Mouse (Mus musculus) kidney, embryonic 16.5 days (tissue): ENCODE measurements around the gene Prm2. TPM values are rescaled to one million over a fixed set of nuclear protein-coding genes. Genes with fewer than 3 reads are reported as not detected.

Experiments used
- ATAC-seq: fragments of 200-750 bp; cut with Nextera tagmentation; 2 replicates; pipeline ENCODE4 v1.8.0; 2017; ENCODE audit warnings: moderate TSS enrichment; ENCODE audit not compliant: low FRiP score, low TSS enrichment
- H3K27ac ChIP-seq: fragments of 300-500 bp; sonication (generic); 2 replicates; pipeline ENCODE4 v1.5.1; 2014; ENCODE audit warnings: low read length
- H3K27me3 ChIP-seq: fragments of 300-500 bp; sonication (generic); 2 replicates; pipeline ENCODE4 v1.6.1; 2014; ENCODE audit warnings: low read length, control low read depth, mixed read lengths; ENCODE audit not compliant: insufficient read depth
- H3K36me3 ChIP-seq: fragments of 300-500 bp; sonication (generic); 2 replicates; pipeline ENCODE4 v1.6.1; 2014; ENCODE audit warnings: low read length, control low read depth, mixed read lengths; ENCODE audit not compliant: insufficient read depth
- H3K4me1 ChIP-seq: fragments of 300-500 bp; sonication (generic); 2 replicates; pipeline ENCODE4 v1.6.1; 2014; ENCODE audit warnings: low read length, control low read depth, mixed read lengths; ENCODE audit not compliant: insufficient read depth
- H3K4me2 ChIP-seq: fragments of 300-500 bp; sonication (generic); replicated peaks from 2 replicates; pipeline ENCODE4 v1.6.1; 2014; ENCODE audit warnings: low read depth, low read length
- H3K4me3 ChIP-seq: fragments of 300-500 bp; sonication (generic); 2 replicates; pipeline ENCODE4 v1.5.1; 2014; ENCODE audit warnings: mild to moderate bottlenecking, low read length
- H3K9ac ChIP-seq: fragments of 300-500 bp; sonication (generic); replicated peaks from 2 replicates; pipeline ENCODE4 v1.6.1; 2014; ENCODE audit warnings: low read length
- H3K9me3 ChIP-seq: fragments of 300-500 bp; sonication (generic); 2 replicates; pipeline ENCODE4 v1.6.1; 2016; ENCODE audit warnings: low read length, control low read depth
- WGBS: fragments of 180-500 bp; shearing (Covaris S2); extraction: QIAGEN DNeasy Blood & Tissue Kit; methylation state at CpG from one replicate; pipeline ENCODE4 v1.1.7; 2014; 5-methylcytosine and 5-hydroxymethylcytosine counted together
- polyA plus RNA-seq: library from polyadenylated mRNA; unstranded; fragments of >200 nt; fragmentation: Nextera tagmentation; extraction: Ambion mirVana; gene quantifications from 2 replicates; pipeline ENCODE4 v1.2.1, GENCODE M21; 2015

Prm2 gene
- not detected in 2 replicates for polyA plus RNA-seq

DNA sequence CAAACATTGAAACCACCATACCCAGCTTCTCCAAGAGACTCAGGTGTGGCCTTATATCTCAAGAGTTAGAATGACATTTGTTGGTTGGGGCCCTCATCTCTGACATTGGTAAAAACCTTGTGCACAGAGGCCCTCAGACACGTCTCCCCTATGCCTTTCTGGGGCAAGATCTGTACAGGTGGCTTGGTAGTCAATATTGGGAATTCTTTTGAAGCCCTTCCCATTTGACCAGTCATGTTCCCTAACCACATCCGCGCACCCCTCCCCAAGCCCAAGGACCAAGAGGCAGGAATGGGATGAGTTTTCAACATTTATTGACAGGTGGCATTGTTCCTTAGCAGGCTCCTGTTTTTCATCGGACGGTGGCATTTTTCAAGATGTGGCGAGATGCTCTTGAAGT, at the start of gene Prm2:
TSS of gene Prm2 (minus strand) at position 101 of the 400 bp plus-strand sequence.
- H3K4me2 ChIP-seq: no peak within 1 kb of the TSS
- no peak for ATAC-seq
- 83% methylated on average over 6 of the region's 6 CpGs for WGBS
- no peak within 1 kb of the TSS for H3K4me3 ChIP-seq
- no peak within 1 kb of the TSS for H3K27ac ChIP-seq
- H3K36me3 ChIP-seq: no peaks in the 10 kb centered on the region
- H3K9ac ChIP-seq: no peak within 1 kb of the TSS
- no peaks in the 10 kb centered on the region for H3K9me3 ChIP-seq
- H3K27me3 ChIP-seq: peaks cover 13% of the 10 kb centered on the region
- no peaks in the 10 kb centered on the region for H3K4me1 ChIP-seq

DNA sequence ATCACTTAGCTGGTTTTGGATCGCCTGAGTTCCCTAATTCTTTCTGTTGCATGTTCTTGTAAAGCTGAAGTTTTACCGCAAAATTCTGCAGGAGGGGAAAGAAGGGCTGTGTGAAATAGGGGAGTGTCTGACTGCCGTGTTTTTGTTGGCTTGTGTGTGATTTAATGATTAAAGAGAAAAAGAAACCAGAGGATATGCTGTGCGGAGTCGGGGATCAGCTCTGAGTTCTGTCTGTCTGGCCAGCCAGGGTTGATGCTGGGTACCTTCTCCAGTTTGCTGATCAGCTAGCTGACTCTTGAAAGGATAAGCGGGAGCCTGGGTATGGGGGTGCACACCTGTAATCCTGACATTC, 48.4 kb upstream of the Prm2 start:
- Histone ChIP-seq H3K4me3 (peak overlapping the region; percentile 36), H3K27me3 (no peaks in the 10 kb centered on the region), H3K4me1 (peaks cover 29% of the 10 kb centered on the region), H3K27ac (peak overlapping the region; percentile 70), H3K9me3 (no peaks in the 10 kb centered on the region), H3K36me3 (peaks cover 5% of the 10 kb centered on the region; the same call in 1 of the 2 replicates), H3K9ac (peak overlapping the region; percentile 1; the same call in 1 of the 2 replicates), H3K4me2 (peak overlapping the region; percentile 60)
- no peak for ATAC-seq
- 41% methylated on average over 6 of the region's 6 CpGs for WGBS

DNA sequence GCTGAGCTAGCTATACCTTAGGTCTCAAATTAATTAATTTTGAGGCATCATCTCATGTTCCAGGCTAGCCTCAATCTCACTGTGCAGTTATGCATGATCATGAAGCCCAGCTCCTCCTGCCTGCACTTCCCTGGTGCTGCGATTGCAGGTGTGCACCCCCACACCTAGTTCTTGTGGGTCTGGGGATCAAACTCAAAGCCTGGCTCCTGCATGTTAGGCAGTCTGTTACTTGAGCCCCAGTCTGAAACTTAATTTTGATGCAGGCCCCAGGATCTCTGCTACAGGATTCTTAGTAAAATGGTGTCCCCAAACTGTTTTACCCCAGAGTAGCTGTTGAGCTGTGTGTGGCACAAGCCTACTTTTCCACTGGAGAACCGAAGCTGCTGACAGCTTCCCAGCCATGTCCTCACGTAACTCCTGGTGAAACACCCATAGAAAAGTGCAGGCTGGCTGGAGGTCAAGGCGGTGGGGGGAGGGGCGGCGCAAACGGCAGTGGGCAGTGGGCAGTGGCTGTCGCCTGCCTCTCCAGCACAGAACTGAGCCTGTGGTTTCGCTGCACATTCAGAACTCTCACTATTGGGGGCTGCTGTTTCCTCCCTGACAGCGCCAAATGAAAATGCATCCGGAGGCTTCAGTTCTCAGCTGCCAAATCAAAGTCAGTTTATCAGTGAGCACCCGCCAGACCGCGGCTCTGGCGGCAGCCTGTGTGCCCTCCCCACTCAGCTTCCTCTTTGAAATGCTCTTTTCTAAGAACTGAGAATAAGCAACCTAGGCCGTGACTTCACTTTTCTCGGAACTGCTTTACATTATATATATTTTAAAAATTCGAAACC, 47.8 kb upstream of the Prm2 start:
- Histone ChIP-seq H3K27me3 (no peaks in the 10 kb centered on the region), H3K9me3 (no peaks in the 10 kb centered on the region), H3K36me3 (peaks cover 5% of the 10 kb centered on the region; the same call in 1 of the 2 replicates), H3K27ac (peak overlapping the region; percentile 70), H3K4me1 (peaks cover 34% of the 10 kb centered on the region), H3K4me3 (peak overlapping the region; percentile 36), H3K4me2 (peak overlapping the region; percentile 60), H3K9ac (peak overlapping the region; percentile 46)
- WGBS: 11% methylated on average over 18 of the region's 18 CpGs
- ATAC-seq: peak; percentile 32; the same call in 1 of the 2 replicates

DNA sequence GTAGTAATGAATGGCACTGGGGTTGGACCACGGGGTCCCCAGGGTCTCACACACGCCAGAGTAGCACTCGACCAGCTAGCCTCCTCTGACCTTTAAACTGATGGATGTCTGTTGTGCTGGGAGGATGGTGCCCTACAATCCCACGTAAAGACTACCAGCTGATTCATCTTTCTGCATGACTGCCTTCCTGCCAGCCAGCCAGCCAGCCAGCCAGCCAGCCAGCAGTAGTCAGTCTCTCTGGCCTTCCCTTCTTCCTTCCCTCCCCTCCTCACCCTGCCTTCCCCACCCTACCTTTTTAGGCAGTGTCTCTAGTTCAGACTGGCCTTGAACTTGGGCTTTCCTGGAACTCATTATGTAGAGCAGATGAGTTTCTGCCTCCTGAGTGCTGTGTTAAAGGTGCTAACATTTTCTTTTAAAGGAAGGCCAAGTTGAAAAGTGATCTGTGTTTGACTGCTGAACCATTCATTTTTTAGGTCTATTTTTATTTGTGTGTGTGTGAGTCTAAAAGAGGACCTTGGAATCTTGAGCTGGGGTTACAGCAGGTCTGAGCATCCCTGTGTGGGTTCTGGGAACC, 46.4 kb upstream of the Prm2 start:
- Histone ChIP-seq H3K36me3 (peaks cover 5% of the 10 kb centered on the region; the same call in 1 of the 2 replicates), H3K27me3 (no peaks in the 10 kb centered on the region), H3K4me3 (no peak overlapping the region), H3K27ac (peak overlapping the region; percentile 17; the same call in 1 of the 2 replicates), H3K9ac (no peak overlapping the region), H3K4me2 (no peak overlapping the region), H3K9me3 (no peaks in the 10 kb centered on the region), H3K4me1 (peaks cover 45% of the 10 kb centered on the region)
- WGBS: 45% methylated on average over 4 of the region's 4 CpGs
- ATAC-seq: peak; percentile 20

DNA sequence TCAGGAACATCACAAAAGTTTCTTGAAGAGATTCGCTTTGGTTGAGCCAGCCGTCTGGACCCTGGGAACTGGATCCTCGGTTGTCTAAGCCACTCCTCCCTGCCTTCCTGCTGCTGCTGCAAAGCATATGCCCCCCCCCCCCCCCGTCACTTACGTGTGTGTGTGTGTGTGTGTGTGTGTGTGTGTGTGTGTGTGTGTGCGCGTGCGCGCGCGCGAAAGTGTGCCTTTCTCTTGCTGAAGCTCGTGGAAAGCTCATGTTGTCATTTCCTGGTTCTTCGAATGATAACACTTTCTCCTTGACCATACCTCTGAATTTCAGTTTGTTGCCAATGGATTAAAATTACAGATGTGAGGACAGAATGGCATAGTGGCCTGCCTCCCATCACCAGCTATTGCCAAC, 44.1 kb upstream of the Prm2 start:
- no peak overlapping the region for H3K27ac ChIP-seq
- H3K27me3 ChIP-seq: no peaks in the 10 kb centered on the region
- ATAC-seq: no peak

DNA sequence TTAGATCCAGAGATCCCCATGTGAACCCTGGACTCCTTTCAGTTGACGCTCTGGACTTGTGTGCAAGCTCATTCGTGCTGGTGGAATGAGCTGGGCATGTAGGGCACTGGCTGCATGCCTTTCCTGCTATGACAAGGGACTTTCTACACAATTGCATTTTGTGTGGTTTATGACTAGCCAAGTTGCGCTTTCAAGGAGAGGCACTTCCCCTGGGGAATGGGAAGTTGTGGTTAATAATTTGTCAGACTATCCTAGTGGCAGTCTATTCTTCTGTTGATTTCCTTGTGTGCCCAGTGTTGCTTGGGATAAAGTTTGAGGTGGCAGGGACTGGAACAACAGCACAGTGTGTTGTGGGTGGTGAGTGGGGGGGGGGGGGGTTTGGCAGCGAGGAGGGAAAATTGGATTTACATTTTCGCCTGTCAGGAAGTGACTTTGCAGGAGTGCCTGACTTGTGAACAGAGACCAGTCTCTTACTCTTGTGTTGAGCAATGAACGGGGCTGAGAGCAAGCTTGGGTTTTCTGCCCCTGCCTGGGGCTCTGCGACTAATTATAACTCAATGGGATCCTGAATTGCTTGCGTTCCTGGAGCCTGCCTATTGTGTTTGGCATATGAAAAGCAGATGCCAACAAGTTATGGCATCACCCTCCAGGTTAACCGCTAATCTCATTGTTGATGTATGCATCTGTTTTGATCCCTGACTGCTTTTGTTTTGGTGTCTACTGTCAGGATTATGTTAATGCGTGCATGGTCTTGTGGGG, 42.7 kb upstream of the Prm2 start:
- peak; percentile 26 for ATAC-seq

More for the DNA sequence above, 44.1 kb upstream of the Prm2 start:
- no peak overlapping the region for H3K9ac ChIP-seq
- no peaks in the 10 kb centered on the region for H3K9me3 ChIP-seq
- no peak overlapping the region for H3K4me2 ChIP-seq
- WGBS: 87% methylated on average over 10 of the region's 14 CpGs
- peaks cover 5% of the 10 kb centered on the region; the same call in 1 of the 2 replicates for H3K36me3 ChIP-seq
- H3K4me1 ChIP-seq: peaks cover 45% of the 10 kb centered on the region
- no peak overlapping the region for H3K4me3 ChIP-seq

DNA sequence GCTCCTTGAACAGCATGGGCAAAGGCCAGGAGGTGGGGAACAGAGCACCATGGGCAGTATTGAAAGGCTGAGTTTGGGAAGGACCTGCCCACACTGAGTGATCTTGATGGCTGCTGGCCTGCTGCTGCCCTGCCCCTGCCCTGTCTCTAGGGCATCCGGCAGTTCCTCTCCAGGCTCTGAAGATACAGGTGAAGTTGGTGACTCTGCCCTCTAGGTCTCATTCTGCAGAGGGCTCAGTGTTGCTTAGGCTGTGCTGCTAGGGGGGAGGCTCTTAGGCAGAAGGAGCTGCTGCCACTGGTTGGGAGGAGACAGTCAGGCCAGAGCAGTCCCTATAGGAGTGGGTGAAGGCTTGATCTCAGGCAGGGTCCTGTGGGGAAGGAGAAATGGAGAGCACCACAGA, 42.0 kb upstream of the Prm2 start:
- no peak; the same call in 1 of the 2 replicates for ATAC-seq
- Histone ChIP-seq H3K4me3 (no peak overlapping the region), H3K27ac (peak overlapping the region; percentile 81), H3K36me3 (peaks cover 5% of the 10 kb centered on the region; the same call in 1 of the 2 replicates), H3K4me2 (peak overlapping the region; percentile 0; the same call in 1 of the 2 replicates), H3K9me3 (no peaks in the 10 kb centered on the region), H3K9ac (0 out of 2 replicates have a peak overlapping the region, but pooled peaks have one; percentile 7), H3K27me3 (no peaks in the 10 kb centered on the region), H3K4me1 (peaks cover 36% of the 10 kb centered on the region)
- 69% methylated on average over 1 of the region's 1 CpGs for WGBS

More for the DNA sequence above, 42.7 kb upstream of the Prm2 start:
- H3K27me3 ChIP-seq: no peaks in the 10 kb centered on the region
- H3K27ac ChIP-seq: peak overlapping the region; percentile 81
- peak overlapping the region; percentile 0 for H3K4me2 ChIP-seq
- peaks cover 5% of the 10 kb centered on the region; the same call in 1 of the 2 replicates for H3K36me3 ChIP-seq
- 52% methylated on average over 10 of the region's 10 CpGs for WGBS
- peaks cover 42% of the 10 kb centered on the region for H3K4me1 ChIP-seq
- no peak overlapping the region for H3K4me3 ChIP-seq
- no peaks in the 10 kb centered on the region for H3K9me3 ChIP-seq
- no peak overlapping the region for H3K9ac ChIP-seq

DNA sequence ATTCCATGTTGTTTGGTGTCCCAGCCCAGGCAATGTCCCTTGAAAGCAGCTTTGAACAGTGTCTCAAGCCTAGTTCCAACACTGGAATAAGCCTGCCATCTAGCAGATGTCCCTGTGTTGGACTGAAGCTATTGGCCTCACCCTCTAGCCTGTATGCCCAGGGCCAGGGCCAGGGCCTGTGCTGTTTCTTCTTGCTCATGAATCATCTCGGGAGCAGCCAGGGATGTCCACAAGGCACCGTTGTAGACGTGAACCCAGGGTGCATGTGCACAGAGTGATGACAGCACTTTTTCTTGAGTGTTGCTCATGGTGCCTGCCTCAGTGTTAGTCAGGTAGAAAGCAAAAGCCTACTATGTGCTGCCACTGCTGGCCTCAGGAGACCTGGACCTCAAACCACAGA, 41.3 kb upstream of the Prm2 start:
- H3K27me3 ChIP-seq: no peaks in the 10 kb centered on the region
- 68% methylated on average over 3 of the region's 3 CpGs for WGBS
- no peak for ATAC-seq

DNA sequence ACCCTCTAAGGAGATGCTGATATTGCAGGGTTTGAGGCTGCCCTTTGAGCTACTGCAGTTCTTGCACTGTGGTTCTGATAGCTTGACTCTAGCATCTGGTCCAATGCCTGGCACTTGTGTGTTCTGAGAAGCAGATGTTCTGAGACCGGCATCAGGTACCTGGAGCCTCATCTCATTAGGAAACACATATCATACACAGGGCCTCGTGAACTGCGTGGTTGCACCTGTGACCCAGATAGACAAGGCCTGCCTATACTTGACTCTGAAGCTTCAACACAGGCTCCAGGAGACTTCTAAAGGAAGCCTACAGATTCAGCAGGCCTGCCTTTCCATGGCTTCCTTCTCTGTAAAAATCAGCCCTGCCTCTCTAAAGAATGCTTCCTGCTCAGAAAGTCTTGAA, 40.5 kb upstream of the Prm2 start:
- Histone ChIP-seq H3K36me3 (peaks cover 5% of the 10 kb centered on the region; the same call in 1 of the 2 replicates), H3K27ac (no peak overlapping the region), H3K4me2 (no peak overlapping the region), H3K9ac (no peak overlapping the region), H3K9me3 (no peaks in the 10 kb centered on the region), H3K4me1 (peaks cover 28% of the 10 kb centered on the region), H3K27me3 (no peaks in the 10 kb centered on the region), H3K4me3 (no peak overlapping the region)
- 81% methylated on average over 3 of the region's 3 CpGs for WGBS
- ATAC-seq: no peak

More for the DNA sequence above, 41.3 kb upstream of the Prm2 start:
- Histone ChIP-seq H3K36me3 (peaks cover 5% of the 10 kb centered on the region; the same call in 1 of the 2 replicates), H3K9me3 (no peaks in the 10 kb centered on the region), H3K4me1 (peaks cover 29% of the 10 kb centered on the region), H3K27ac (no peak overlapping the region), H3K9ac (no peak overlapping the region), H3K4me3 (no peak overlapping the region), H3K4me2 (no peak overlapping the region)
